Mouse (Mus musculus) bone marrow, adult 2 months (tissue): ENCODE data around the gene Gm49318. TPM values are rescaled to one million over a fixed set of nuclear protein-coding genes. Genes with fewer than 3 reads are reported as not detected.

Experiments used
- H3K27ac ChIP-seq: fragments of 200-500 bp; 2 replicates; pipeline ENCODE4 v1.5.1; 2012; ENCODE audit warnings: low read depth, mild to moderate bottlenecking, control low read depth, inconsistent platforms, low read length; ENCODE audit not compliant: control insufficient read depth, poor library complexity, insufficient read depth
- H3K4me1 ChIP-seq: fragments of 200-500 bp; 2 replicates; pipeline ENCODE4 v1.6.1; 2011; ENCODE audit warnings: low read length; ENCODE audit not compliant: control insufficient read depth, insufficient read depth
- H3K4me3 ChIP-seq: fragments of 200-500 bp; replicated peaks from 2 replicates; pipeline ENCODE3; 2011; ENCODE audit warnings: mild to moderate bottlenecking, low read depth, low read length, control low read depth; ENCODE audit not compliant: control insufficient read depth
- CTCF ChIP-seq: fragments of 200-500 bp; IDR thresholded peaks from 2 replicates; pipeline ENCODE4 v1.5.1; 2011; ENCODE audit warnings: low read length, control low read depth; ENCODE audit not compliant: control insufficient read depth, insufficient read depth
- POLR2A ChIP-seq: fragments of 200-500 bp; IDR thresholded peaks from 2 replicates; pipeline ENCODE4 v1.6.1; 2011; ENCODE audit warnings: low read depth, mild to moderate bottlenecking, control low read depth, low read length, borderline replicate concordance; ENCODE audit not compliant: control insufficient read depth
- WGBS: fragments of 180-500 bp; shearing (Covaris S2); methylation state at CpG from one replicate; pipeline ENCODE4 v1.1.7; 2018; 5-methylcytosine and 5-hydroxymethylcytosine counted together
- polyA plus RNA-seq: library from polyadenylated mRNA; stranded (reverse); fragments of >200 nt; gene quantifications from 2 replicates; pipeline ENCODE4 v1.2.4, GENCODE M21; 2011; ENCODE audit warnings: low replicate concordance; ENCODE audit not compliant: missing spikeins, insufficient read depth, insufficient read length

The Gm49318 gene
- polyA plus RNA-seq, 1 experiment, result not detected

GRCm38 (mm10) chr9:22064341-22064740 is 6.7 kb downstream of the Gm49318 start:
- H3K4me1 ChIP-seq, result no peaks in the 10 kb centered on the region
- WGBS, result 72% methylated on average over 3 of the region's 3 CpGs
- H3K4me3 ChIP-seq, result no peak overlapping the region
- no peak overlapping the region for H3K27ac ChIP-seq
- no peak for TF ChIP-seq POLR2A

GRCm38 (mm10) chr9:22061339-22061738 is 9.7 kb downstream of the Gm49318 start:
- H3K27ac ChIP-seq, result no peak overlapping the region
- no peak for TF ChIP-seq CTCF
- no peak for TF ChIP-seq POLR2A
- H3K4me1 ChIP-seq, result no peaks in the 10 kb centered on the region; the same call in 1 of the 2 replicates
- 82% methylated on average over 2 of the region's 2 CpGs for WGBS
- no peak overlapping the region for H3K4me3 ChIP-seq

- TF ChIP-seq CTCF, result no peak
- no peak for TF ChIP-seq POLR2A
- Histone ChIP-seq H3K4me3 (no peak overlapping the region), H3K27ac (no peak overlapping the region), H3K4me1 (no peaks in the 10 kb centered on the region; the same call in 1 of the 2 replicates)
- 82% methylated on average over 9 of the region's 9 CpGs for WGBS
Measured at GRCm38 (mm10) chr9:22058011-22058424, 13.0 kb downstream of the Gm49318 start.

- TF ChIP-seq POLR2A (no peak), CTCF (no peak)
- Histone ChIP-seq H3K4me3 (no peak overlapping the region), H3K27ac (no peak overlapping the region), H3K4me1 (no peaks in the 10 kb centered on the region; the same call in 1 of the 2 replicates)
- WGBS, result 90% methylated on average over 9 of the region's 9 CpGs
Measured at GRCm38 (mm10) chr9:22057031-22057517, 14.0 kb downstream of the Gm49318 start.

- TF ChIP-seq CTCF (no peak), POLR2A (no peak)
- Histone ChIP-seq H3K27ac (no peak overlapping the region), H3K4me3 (no peak overlapping the region), H3K4me1 (no peaks in the 10 kb centered on the region; the same call in 1 of the 2 replicates)
- WGBS, result 74% methylated on average over 9 of the region's 9 CpGs
Measured at GRCm38 (mm10) chr9:22056303-22056910, 14.7 kb downstream of the Gm49318 start.

- Histone ChIP-seq H3K27ac (no peak overlapping the region), H3K4me3 (no peak overlapping the region), H3K4me1 (no peaks in the 10 kb centered on the region; the same call in 1 of the 2 replicates)
- TF ChIP-seq CTCF, result no peak
- no peak for TF ChIP-seq POLR2A
- 50% methylated on average over 29 of the region's 29 CpGs for WGBS
Measured at GRCm38 (mm10) chr9:22055713-22056112, 15.3 kb downstream of the Gm49318 start.

- WGBS, result 4% methylated on average over 32 of the region's 32 CpGs
- Histone ChIP-seq H3K4me1 (no peaks in the 10 kb centered on the region; the same call in 1 of the 2 replicates), H3K27ac (no peak overlapping the region), H3K4me3 (no peak overlapping the region)
- TF ChIP-seq CTCF (peak; percentile 65), POLR2A (0 out of 2 replicates have a peak, but pooled peaks have one; percentile 28)
Measured at GRCm38 (mm10) chr9:22054411-22055076, 16.5 kb downstream of the Gm49318 start.

GRCm38 (mm10) chr9:22053657-22054056 is 17.4 kb downstream of the Gm49318 start:
- WGBS, result 32% methylated on average over 6 of the region's 7 CpGs
- H3K4me1 ChIP-seq, result no peaks in the 10 kb centered on the region; the same call in 1 of the 2 replicates
- H3K27ac ChIP-seq, result no peak overlapping the region
- TF ChIP-seq POLR2A (no peak), CTCF (no peak)
- H3K4me3 ChIP-seq, result no peak overlapping the region

- TF ChIP-seq POLR2A (no peak), CTCF (no peak)
- Histone ChIP-seq H3K4me3 (no peak within 1 kb of the TSS), H3K27ac (no peak within 1 kb of the TSS), H3K4me1 (no peaks in the 10 kb centered on the region; the same call in 1 of the 2 replicates)
- WGBS, result 2% methylated on average over 28 of the region's 28 CpGs
Measured at GRCm38 (mm10) chr9:22051958-22052254, 19.2 kb downstream of the Gm49318 start, which contains the start of gene Elavl3. TSS of gene Elavl3 (minus strand) at chr9:22052023.
